Mouse (Mus musculus) right cerebral cortex, postnatal 10 days (tissue): ENCODE data around the gene Vrk1.

Source experiments
- DNase-seq, 2 experiments: peaks; one replicate each; pipeline ENCODE4 v3.0.0; 2021; ENCODE audit warnings: low spot score in 2 of 2

The Vrk1 gene

GRCm38 (mm10) chr12:106046143-106046795, 36.2 kb downstream of the Vrk1 start:
- no peak for DNase-seq

- DNase-seq, result no peak
These were observed 42.2 kb downstream of the Vrk1 start for GRCm38 (mm10) chr12:106052271-106052670.

GRCm38 (mm10) chr12:106055799-106056198, 45.8 kb downstream of the Vrk1 start:
- peak; percentile 91 to 94 for DNase-seq

- no peak for DNase-seq
These were observed 50.0 kb downstream of the Vrk1 start for GRCm38 (mm10) chr12:106059873-106060573.

DNA sequence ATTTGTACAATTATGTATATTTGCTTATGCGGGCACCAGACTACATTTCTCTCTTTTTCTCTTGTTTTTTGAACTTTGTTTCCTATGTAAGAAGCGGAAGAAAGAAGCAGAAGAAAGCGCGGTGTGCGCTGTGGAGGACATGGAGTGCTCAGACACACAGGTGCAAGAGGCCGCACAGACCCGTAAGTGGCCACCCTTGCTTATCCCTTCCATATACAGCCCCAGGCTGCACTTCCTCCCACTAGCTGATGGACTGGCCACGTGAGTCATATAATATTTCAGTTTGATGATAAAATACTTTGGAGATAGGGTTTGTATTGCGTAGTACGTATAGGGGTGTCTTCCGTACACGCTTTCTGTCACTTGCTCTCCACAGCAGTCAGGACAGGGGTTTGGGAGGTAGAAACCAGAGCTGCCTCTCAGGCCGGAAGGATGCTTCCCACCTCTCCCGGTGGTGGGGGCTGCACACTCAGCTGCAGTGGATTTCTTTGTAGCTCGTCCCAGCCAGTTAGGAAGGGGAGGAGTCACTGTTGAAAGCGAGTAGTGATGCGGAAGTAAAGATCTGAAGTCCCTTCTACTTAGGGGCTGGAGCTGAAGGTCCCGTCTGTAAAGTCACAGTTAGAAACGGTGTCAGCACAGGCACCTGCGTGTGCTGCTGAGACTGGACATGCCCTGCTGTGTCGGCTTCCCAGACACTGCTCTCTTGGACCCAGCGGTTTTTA, 60.6 kb downstream of the Vrk1 start:
- no peak for DNase-seq

DNA sequence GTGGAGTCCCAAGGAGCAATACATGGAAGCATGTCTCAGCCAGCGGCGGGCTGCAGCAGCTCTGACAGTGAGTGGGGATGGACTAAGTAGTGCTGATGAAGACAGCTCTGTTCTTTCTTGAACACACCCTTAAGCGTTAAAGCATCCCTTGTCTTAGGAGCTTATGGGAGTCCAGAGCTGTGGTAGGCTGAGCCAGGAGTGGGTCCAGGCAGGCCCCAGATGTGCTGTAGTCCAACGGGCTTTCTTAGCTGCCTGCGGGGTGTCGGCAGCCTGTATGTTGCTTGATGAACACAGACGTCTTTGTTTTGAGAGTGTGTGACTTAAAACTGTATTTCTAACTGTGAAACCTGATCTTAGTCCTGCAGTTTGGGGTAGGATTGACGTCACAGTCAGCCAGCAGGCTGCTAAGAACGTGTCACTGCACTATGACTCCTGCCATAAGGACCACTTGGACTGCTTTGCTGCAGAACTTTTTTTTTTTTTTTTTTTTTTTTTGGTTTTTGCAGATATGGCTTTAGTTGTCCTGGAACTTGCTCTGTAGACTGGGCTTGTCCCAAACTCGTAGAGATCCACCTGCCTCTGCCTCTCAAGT, 61.6 kb downstream of the Vrk1 start:
- DNase-seq, result no peak

DNA sequence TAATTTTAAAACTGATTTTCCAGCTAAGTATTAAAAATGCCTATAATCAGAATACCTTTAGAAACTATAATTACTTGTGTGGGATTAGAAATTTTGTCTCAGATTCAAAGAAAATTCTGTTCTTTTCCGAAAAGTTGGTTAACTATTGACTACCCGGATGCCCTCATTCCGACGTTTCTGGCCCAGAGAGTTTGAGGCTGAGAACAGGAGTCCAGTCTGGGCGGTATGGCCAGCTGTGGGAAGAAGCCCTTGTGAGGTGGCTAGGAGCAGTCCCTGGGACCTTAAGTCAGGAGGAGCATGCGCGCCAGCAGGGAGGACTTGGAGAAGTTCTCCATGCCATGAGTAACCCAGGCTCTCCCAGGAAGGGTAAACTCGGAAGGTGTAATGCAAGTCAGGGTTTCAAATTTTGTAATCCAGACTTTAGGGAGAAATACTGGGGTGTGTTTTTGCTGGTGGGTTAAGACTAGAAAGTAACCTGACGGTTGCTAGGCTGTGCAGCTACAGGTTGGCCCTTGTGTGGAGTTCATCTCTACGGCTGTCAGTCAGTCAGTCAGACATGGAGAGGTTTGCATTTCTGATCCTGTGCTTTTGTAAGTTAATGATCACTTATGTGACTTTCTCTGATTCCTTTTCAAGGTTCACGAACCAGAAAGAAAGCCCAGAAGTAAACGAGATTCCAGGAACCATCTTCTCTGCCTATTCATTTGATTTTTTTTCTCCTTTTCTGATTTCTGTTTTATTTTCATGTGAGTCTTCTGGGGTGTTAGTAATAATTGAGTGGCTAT, 64.5 kb downstream of the Vrk1 start:
- no peak for DNase-seq

GRCm38 (mm10) chr12:106076131-106076530, 66.1 kb downstream of the Vrk1 start:
- no peak for DNase-seq

- no peak for DNase-seq
These were observed 70.5 kb downstream of the Vrk1 start for GRCm38 (mm10) chr12:106080511-106080910.

DNA sequence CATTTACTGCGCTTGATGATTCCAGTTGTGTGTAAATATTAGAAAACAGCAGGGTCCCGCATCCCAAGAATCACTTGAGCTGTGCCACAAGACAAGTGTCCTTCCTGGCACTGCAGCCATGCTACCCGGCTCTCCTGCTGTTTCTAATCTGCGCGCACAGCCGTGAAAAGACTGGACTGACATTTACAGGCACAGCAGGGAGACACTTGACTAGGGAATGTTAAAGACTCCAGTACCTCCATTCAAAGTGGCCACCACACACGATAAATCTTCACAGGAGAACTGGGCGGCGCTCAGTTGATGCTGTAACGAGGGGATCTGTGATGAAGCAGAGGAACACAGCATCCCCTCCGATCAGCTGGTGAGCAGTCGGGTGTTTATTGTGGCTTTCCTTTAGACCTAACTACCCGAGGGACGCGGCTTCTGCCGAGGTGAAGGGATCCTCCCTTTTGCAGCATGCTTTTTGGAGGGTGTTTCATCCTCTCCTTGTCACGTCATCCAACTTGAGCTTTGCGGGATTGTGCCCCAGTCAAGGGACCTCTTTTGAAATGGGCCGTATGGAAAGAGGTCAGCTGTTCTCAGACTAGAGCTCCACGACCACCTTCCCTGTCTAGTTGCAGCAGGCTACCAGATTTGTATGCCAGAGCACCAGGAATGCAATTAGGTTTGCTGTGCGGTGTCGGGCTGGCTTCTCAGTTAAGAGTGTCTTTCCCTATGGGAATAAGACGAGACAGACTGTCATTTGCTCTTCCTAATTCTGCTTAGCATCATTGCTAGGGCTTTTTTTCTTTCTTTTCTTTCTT, 71.1 kb downstream of the Vrk1 start:
- DNase-seq, result peak in 1 of 2 experiments; percentile 42

GRCm38 (mm10) chr12:106081748-106082140, 71.7 kb downstream of the Vrk1 start:
- DNase-seq, result no peak

DNA sequence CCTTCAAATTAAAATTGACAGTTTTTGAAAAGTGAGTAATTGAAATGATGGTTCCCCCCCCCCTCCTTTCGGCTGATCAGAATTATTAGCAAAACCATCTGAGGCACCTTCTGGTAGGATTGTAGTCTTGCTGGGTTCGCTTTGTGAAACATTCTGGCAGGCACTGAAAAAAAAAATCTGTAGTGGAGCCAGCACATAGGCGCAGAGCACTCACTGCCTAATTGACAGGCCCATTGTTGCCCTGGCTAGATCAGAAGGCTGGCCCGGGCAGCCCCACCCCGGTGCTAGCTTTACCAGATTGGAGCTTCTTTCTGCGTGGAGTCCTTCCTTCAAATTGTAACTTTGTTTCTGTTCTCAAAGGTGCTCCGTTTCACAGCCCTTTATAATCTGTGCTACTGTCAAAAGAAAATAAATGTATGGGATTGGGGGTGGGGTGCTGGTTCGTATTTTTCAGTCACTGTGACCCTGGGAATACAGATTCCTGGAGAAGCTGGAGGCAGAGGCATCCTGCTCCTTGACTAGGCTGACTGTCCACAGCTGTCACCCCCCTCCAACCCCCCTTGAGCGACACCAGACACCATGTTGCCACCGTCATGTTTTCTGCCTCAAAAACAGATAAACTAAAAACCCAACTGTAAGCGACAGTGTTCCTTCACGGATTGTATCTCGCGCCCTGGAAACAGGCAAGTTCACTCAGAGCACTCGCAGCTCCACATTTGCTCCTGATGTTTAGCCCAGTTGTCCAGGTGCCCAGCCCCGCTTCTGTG, 72.3 kb downstream of the Vrk1 start:
- no peak for DNase-seq

GRCm38 (mm10) chr12:106082958-106083381, 72.9 kb downstream of the Vrk1 start:
- no peak for DNase-seq

DNA sequence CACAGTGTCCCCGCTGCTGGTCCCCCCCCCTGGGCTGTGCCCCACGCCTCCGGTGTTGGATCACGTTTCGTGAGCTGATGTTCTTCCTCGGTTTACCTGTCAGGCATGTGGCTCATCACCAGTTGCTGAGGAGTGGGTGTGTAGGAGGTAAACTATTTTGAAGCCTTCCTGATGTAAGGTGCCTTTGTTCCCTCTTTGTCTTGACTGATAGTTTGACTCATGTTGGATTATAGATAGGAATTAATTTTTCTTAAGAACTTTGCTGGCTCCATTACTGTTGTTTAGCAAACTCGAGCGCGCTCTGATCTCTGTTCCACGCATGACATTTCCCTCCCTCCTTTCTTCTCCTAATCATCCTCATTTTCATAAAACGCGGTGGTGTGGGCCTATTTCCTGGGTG, 74.1 kb downstream of the Vrk1 start:
- peak in 1 of 2 experiments; percentile 46 for DNase-seq

GRCm38 (mm10) chr12:106094827-106095226, 84.8 kb downstream of the Vrk1 start:
- DNase-seq, result no peak

DNA sequence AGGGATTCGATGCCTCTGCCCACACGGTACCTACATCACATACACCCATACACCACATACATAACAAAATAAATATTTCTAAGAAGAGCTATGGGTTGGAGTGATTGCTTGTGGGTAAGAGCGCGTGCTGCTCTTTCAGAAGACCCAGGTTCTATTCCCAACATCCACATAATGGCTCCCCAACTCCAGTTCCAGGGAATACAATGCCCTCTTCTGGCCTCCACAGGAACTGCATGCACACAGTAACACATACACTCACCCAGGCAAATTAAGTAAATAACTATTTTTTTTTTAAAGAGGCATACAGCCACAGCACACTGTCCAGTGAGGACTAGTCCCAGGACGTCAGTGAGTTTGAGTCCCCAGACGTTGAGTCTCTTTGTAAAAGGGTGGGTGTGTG, 92.0 kb downstream of the Vrk1 start:
- DNase-seq, result no peak

- no peak for DNase-seq
These were observed 93.0 kb downstream of the Vrk1 start for GRCm38 (mm10) chr12:106102726-106103643.

GRCm38 (mm10) chr12:106107272-106107671, 97.2 kb downstream of the Vrk1 start:
- DNase-seq, result no peak
